In the genomic region with DNA sequence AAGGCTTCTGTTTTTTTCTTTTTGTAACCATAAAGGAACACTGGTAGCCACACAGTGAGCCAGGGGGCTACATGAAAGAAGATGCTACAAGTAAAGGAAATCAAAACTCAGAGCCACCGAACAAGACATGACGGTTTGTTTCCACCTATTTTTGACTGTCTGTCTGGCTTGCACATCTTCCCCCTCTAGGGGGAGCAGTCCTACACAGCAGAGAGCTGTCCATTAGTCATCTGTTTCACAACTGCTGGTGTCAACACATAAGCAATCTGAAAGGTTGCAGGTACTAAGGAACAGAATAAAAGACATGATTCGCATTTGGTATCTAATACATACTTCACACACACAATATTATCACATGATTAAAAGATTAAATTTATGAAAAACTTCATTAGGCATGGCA, we compare ENCODE assay signal across 8 mouse cellular contexts. TPM values are rescaled to one million over a fixed set of nuclear protein-coding genes. Genes with fewer than 3 reads are reported as not detected.
DNase-seq lines count a peak whose midpoint lies in the region; ATAC-seq and TF ChIP-seq lines count a peak whose summit lies in the region.

No protein-coding gene starts in this region.

- no peak overlapping the region for H3K27ac ChIP-seq in embryonic fibroblast, embryonic 13.5 days (ENCODE audit: insufficient read depth, low read length)
- no peak overlapping the region for H3K27ac ChIP-seq in kidney, postnatal 0 days

- WGBS in kidney, postnatal 0 days, result 75% methylated on average over 3 of the region's 3 CpGs

- TF ChIP-seq POLR2A in embryonic fibroblast, embryonic 13.5 days (IDR thresholded peaks at IDR 0.05; ENCODE audit: low read depth, low read length), result no peak

- no peak overlapping the region for H3K4me3 ChIP-seq in embryonic fibroblast, embryonic 13.5 days (ENCODE audit: insufficient read depth, low read length)
- no peak overlapping the region for H3K4me3 ChIP-seq in kidney, postnatal 0 days (replicated peaks; ENCODE audit: low read depth, low read length)

- no peaks in the 10 kb centered on the region; the same call in none of the 2 replicates for H3K4me1 ChIP-seq in embryonic fibroblast, embryonic 13.5 days (ENCODE audit: control insufficient read depth, insufficient read depth, low read length)
- no peaks in the 10 kb centered on the region for H3K4me1 ChIP-seq in kidney, postnatal 0 days (replicated peaks; ENCODE audit: insufficient read depth, low read length)

- no peak overlapping the region for H3K9ac ChIP-seq in kidney, postnatal 0 days (ENCODE audit: low read depth, low read length)

- no peaks in the 10 kb centered on the region for H3K27me3 ChIP-seq in kidney, postnatal 0 days (ENCODE audit: insufficient read depth, low read length)

- H3K36me3 ChIP-seq in kidney, postnatal 0 days (ENCODE audit: insufficient read depth, low read length), result no peaks in the 10 kb centered on the region

- no peak overlapping the region for H3K4me2 ChIP-seq in kidney, postnatal 0 days (ENCODE audit: low read length)

- H3K9me3 ChIP-seq in kidney, postnatal 0 days (replicated peaks; ENCODE audit: low read length), result no peaks in the 10 kb centered on the region

- no peak for ATAC-seq in cerebellum, adult (ENCODE audit: insufficient number of reproducible peaks, low FRiP score, low TSS enrichment)
- no peak for ATAC-seq in kidney, postnatal 0 days (replicated peaks; ENCODE audit: low FRiP score, low read depth)

- DNase-seq in cerebellum, adult 11 months, result peak; percentile 4
- DNase-seq in 3134 (ENCODE audit: extremely low read depth, insufficient read length, low spot score), result peak; percentile 49
- peak; percentile 65 for DNase-seq in adrenal gland, adult 2 months
- DNase-seq in kidney, postnatal 0 days (ENCODE audit: low spot score), result peak; percentile 56
- DNase-seq in lung, postnatal 10 days, result peak; percentile 65
- peak; percentile 7 to 44 for DNase-seq in spleen, adult 18-20 months

- TF ChIP-seq CTCF in embryonic fibroblast, embryonic 13.5 days (IDR thresholded peaks at IDR 0.05; ENCODE audit: borderline replicate concordance, insufficient read depth, low read length), result peak; percentile 37; the same call in 1 of the 2 replicates
- TF ChIP-seq CTCF in kidney, postnatal 0 days (IDR thresholded peaks at IDR 0.05; ENCODE audit: low read depth), result peak; percentile 76

RNA-seq across cellular contexts. Expression of a gene that starts 25.9 kb away (rescaled TPM):
- 1 to 10 TPM; 5.7 to 6.9 TPM for total RNA-seq in adrenal gland, adult 2 months (2021)
- polyA plus RNA-seq in adrenal gland, adult 2 months (2012; rRNA removed), result 8.6 and 12.0 TPM in 2 replicates
- 12.9 and 19.1 TPM in 2 replicates for polyA plus RNA-seq in embryonic fibroblast, embryonic 13.5 days (2011; ENCODE audit: insufficient read length, low read depth, missing spikeins)
- 32.7 and 36.9 TPM in 2 replicates for polyA plus RNA-seq in kidney, postnatal 0 days (2015; fragmentation: Nextera tagmentation; extraction: Ambion mirVana)

Comparison
In these comparisons a context has a peak if more than half of its experiments do, and no peak if none do; other contexts are left out.
1. DNase-seq: peak in every context shown above with its lines; median percentile 65 in adrenal gland, adult 2 months; 65 in lung, postnatal 10 days; 56 in kidney, postnatal 0 days; 49 in 3134; 26 in spleen, adult 18-20 months; 4 in cerebellum, adult 11 months.